Mouse (Mus musculus) brain, embryonic 14.5 days (tissue): ENCODE data around the gene Slc17a9. TPM values are rescaled to one million over a fixed set of nuclear protein-coding genes. Genes with fewer than 3 reads are reported as not detected.

Experiments
- DNase-seq: peaks from one replicate; pipeline ENCODE4 v3.0.0-alpha.2; 2011; ENCODE audit warnings: low read depth
- CTCF ChIP-seq: fragments of 200-500 bp; IDR thresholded peaks from 2 replicates; pipeline ENCODE4 v1.5.1; 2012; ENCODE audit warnings: inconsistent platforms, mild to moderate bottlenecking, moderate library complexity, borderline replicate concordance; ENCODE audit not compliant: insufficient read depth, insufficient read length; ENCODE audit errors: extremely low read depth
- POLR2A ChIP-seq: fragments of 200-500 bp; IDR thresholded peaks from 2 replicates; pipeline ENCODE4 v1.6.1; 2012; ENCODE audit warnings: mild to moderate bottlenecking, inconsistent platforms, borderline replicate concordance; ENCODE audit not compliant: poor library complexity, insufficient read depth, insufficient read length, severe bottlenecking; ENCODE audit errors: extremely low read depth
- polyA plus RNA-seq: library from polyadenylated mRNA; depleted of rRNA; stranded (reverse); fragments of >200 nt; gene quantifications from 2 replicates; pipeline ENCODE4 v1.2.3, GENCODE M21; 2012; rRNA removed

Gene Slc17a9
- 0.83 and 0.85 TPM in 2 replicates for polyA plus RNA-seq

- DNase-seq, result no peak
- TF ChIP-seq CTCF (no peak), POLR2A (no peak)
Measured at GRCm38 (mm10) chr2:180724585-180725413, at the start of gene Slc17a9. Gene Slc17a9 (plus strand): TSS chr2:180725263.

GRCm38 (mm10) chr2:180676706-180677105 lies 48.4 kb upstream of the Slc17a9 start:
- DNase-seq, result no peak
- TF ChIP-seq CTCF (no peak), POLR2A (no peak)

GRCm38 (mm10) chr2:180678609-180679140 lies 46.4 kb upstream of the Slc17a9 start:
- peak; percentile 73 for DNase-seq
- TF ChIP-seq CTCF, result peak; percentile 70; the same call in 1 of the 2 replicates
- no peak for TF ChIP-seq POLR2A

GRCm38 (mm10) chr2:180681225-180681624 lies 43.8 kb upstream of the Slc17a9 start:
- DNase-seq, result no peak
- TF ChIP-seq POLR2A (no peak), CTCF (no peak)

- TF ChIP-seq CTCF, result no peak
- no peak for TF ChIP-seq POLR2A
- DNase-seq, result no peak
Measured at GRCm38 (mm10) chr2:180683524-180683923, 41.5 kb upstream of the Slc17a9 start.

GRCm38 (mm10) chr2:180684031-180684430 lies 41.0 kb upstream of the Slc17a9 start:
- no peak for DNase-seq
- no peak for TF ChIP-seq POLR2A
- no peak for TF ChIP-seq CTCF

GRCm38 (mm10) chr2:180689841-180690240 lies 35.2 kb upstream of the Slc17a9 start:
- DNase-seq, result no peak
- TF ChIP-seq CTCF, result no peak
- no peak for TF ChIP-seq POLR2A

GRCm38 (mm10) chr2:180692630-180693029 lies 32.4 kb upstream of the Slc17a9 start:
- DNase-seq, result peak; percentile 73
- TF ChIP-seq CTCF (no peak), POLR2A (no peak)

- TF ChIP-seq POLR2A (no peak), CTCF (no peak)
- DNase-seq, result peak; percentile 13
Measured at GRCm38 (mm10) chr2:180695176-180695575, 29.9 kb upstream of the Slc17a9 start.

- TF ChIP-seq POLR2A (no peak), CTCF (no peak)
- no peak for DNase-seq
Measured at GRCm38 (mm10) chr2:180700457-180700856, 24.6 kb upstream of the Slc17a9 start.

GRCm38 (mm10) chr2:180701053-180701766 lies 23.9 kb upstream of the Slc17a9 start:
- TF ChIP-seq POLR2A (no peak), CTCF (no peak)
- DNase-seq, result no peak

- peak; percentile 98 for DNase-seq
- peak; percentile 61; the same call in 1 of the 2 replicates for TF ChIP-seq POLR2A
- no peak for TF ChIP-seq CTCF
Measured at GRCm38 (mm10) chr2:180701767-180702621, 23.1 kb upstream of the Slc17a9 start.
